Mouse (Mus musculus): ENCODE measurements at regions not wholly inside any gene's neighbourhood (a gene's known extent, or its start where the extent isn't known, plus 50 kb on each side); places are given as distances from the start of the nearest gene placed in this dataset.

DNA sequence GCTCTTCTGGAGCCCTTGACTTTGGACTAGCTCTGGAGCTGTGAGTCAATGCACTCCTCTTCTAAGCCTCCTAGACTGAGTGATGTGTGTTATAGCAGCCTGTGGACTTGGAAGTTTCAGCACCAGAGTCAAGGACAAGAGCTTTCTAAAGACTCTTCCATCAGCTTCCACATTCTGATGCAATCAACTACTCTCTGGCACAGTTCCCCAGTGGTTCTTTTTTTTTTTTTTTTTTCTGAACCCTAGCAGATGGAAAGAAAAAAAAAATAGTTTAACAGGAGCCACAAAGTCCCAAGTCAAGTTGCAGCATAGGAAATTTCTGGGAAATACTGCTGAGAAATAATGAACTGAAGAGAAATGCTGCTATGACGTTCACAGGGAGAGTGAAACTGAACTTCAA lies 324.4 kb upstream of the Tle4 start:
- TF ChIP-seq GATA1 (IDR thresholded peaks at IDR 0.05; ENCODE audit: borderline replicate concordance, low read length) (no peak), FLI1 (IDR thresholded peaks at IDR 0.05; ENCODE audit: low read length) (no peak)

All from megakaryocyte, embryonic 14.5 days (primary cell).